Comparison of ENCODE assay signal across 13 mouse cellular contexts in the genomic region with DNA sequence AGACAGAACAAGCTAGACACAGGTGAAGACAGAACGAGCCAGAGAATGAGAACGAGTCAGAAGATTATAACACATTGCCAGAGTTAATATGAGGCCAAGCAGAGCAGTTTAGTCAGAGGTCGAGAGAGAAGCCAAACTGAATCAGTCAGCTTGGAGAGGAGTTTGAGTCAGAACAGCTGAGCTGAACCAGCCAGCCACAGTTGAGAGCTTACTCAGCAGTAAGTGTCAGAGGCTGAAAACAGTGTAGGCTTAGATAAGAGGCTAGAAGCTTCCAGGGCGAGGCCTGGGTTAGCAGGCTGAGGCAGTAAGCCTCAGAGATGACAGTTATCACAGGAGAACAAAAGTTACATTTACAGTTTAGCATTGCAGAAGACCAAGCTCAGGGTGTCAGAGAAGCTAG. TPM values are rescaled to one million over a fixed set of nuclear protein-coding genes. Genes with fewer than 3 reads are reported as not detected.
DNase-seq lines count a peak whose midpoint lies in the region; ATAC-seq and TF ChIP-seq lines count a peak whose summit lies in the region.
"Had no signal": no experiment of that assay in that cellular context is flagged by ENCODE, and none has a peak within 500 bp of the region (broad histone marks: within the 10 kb centered on the region; RNA-seq: fewer than 3 reads in every experiment).

No protein-coding gene starts in this region.

- peak; percentile 83 for TF ChIP-seq EP300 in liver, embryonic 14.5 days (IDR thresholded peaks at IDR 0.05; ENCODE audit: low read depth)

- no peak overlapping the region for H3K27ac ChIP-seq in midbrain, embryonic 11.5 days (ENCODE audit: low read depth, low read length)
- H3K27ac ChIP-seq in midbrain, embryonic 15.5 days = no peak overlapping the region
- peak overlapping the region; percentile 98 for H3K27ac ChIP-seq in liver, embryonic 14.5 days
- H3K27ac ChIP-seq: left cerebral cortex, adult 2 months had no signal

- H3K27me3 ChIP-seq in midbrain, embryonic 11.5 days (ENCODE audit: control insufficient read depth, insufficient read depth, low read length) = no peaks in the 10 kb centered on the region
- no peaks in the 10 kb centered on the region for H3K27me3 ChIP-seq in midbrain, embryonic 15.5 days (replicated peaks)
- H3K27me3 ChIP-seq in liver, embryonic 14.5 days (ENCODE audit: control insufficient read depth, insufficient read depth, low read length) = no peaks in the 10 kb centered on the region

- H3K36me3 ChIP-seq in midbrain, embryonic 11.5 days (ENCODE audit: control insufficient read depth, insufficient read depth, low read length) = no peaks in the 10 kb centered on the region
- H3K36me3 ChIP-seq in midbrain, embryonic 15.5 days (replicated peaks) = no peaks in the 10 kb centered on the region
- H3K36me3 ChIP-seq in liver, embryonic 14.5 days (replicated peaks; ENCODE audit: control insufficient read depth, insufficient read depth, low read depth) = no peaks in the 10 kb centered on the region

- ATAC-seq in midbrain, embryonic 11.5 days (ENCODE audit: low FRiP score) = no peak
- ATAC-seq in midbrain, embryonic 15.5 days (replicated peaks) = no peak
- ATAC-seq in liver, embryonic 14.5 days (ENCODE audit: insufficient read depth) = peak; percentile 97

- H3K4me1 ChIP-seq in midbrain, embryonic 11.5 days (ENCODE audit: control insufficient read depth, insufficient read depth, low read length) = peaks cover 4% of the 10 kb centered on the region; the same call in 1 of the 2 replicates
- no peaks in the 10 kb centered on the region for H3K4me1 ChIP-seq in midbrain, embryonic 15.5 days
- H3K4me1 ChIP-seq in liver, embryonic 14.5 days (replicated peaks; ENCODE audit: control insufficient read depth in 2 of 2, insufficient read depth in 2 of 2, low read length in 1 of 2) = peaks cover 35 to 45% of the 10 kb centered on the region in 2 experiments

- WGBS in midbrain, embryonic 11.5 days = 83% methylated on average over 4 of the region's 4 CpGs
- 87% methylated on average over 4 of the region's 4 CpGs for WGBS in midbrain, embryonic 15.5 days
- WGBS in liver, embryonic 14.5 days (ENCODE audit: insufficient replicate concordance) = 31% methylated on average over 4 of the region's 4 CpGs

- H3K9ac ChIP-seq in midbrain, embryonic 11.5 days (ENCODE audit: low read length) = no peak overlapping the region
- no peak overlapping the region for H3K9ac ChIP-seq in midbrain, embryonic 15.5 days
- peak overlapping the region; percentile 55 for H3K9ac ChIP-seq in liver, embryonic 14.5 days (replicated peaks)

- H3K4me3 ChIP-seq in midbrain, embryonic 11.5 days (ENCODE audit: low read depth, low read length) = no peak overlapping the region
- no peak overlapping the region for H3K4me3 ChIP-seq in midbrain, embryonic 15.5 days
- no peak overlapping the region; a peak in 1 of 4 replicates for H3K4me3 ChIP-seq in liver, embryonic 14.5 days (ENCODE audit: insufficient read depth in 1 of 2, low read depth in 2 of 2, low read length in 2 of 2)
- H3K4me3 ChIP-seq: left cerebral cortex, adult 2 months; myocyte had no signal

- peak; percentile 6 for DNase-seq in adrenal gland, adult 2 months
- DNase-seq in adrenal gland, postnatal 36 days = no peak
- DNase-seq in midbrain, embryonic 11.5 days (ENCODE audit: low spot score, missing footprints) = peak; percentile 75
- DNase-seq in liver, embryonic 14.5 days (ENCODE audit: low read depth in 3 of 3, low spot score in 3 of 3) = peak; percentile 77 to 83 (median 83)
- DNase-seq in yolk sac, embryonic 10.5 days (ENCODE audit: low spot score) = peak; percentile 27
- DNase-seq in thymus, postnatal 36 days = no peak
- no peak for DNase-seq in right cerebral cortex, postnatal 10 days (ENCODE audit: low spot score in 2 of 2)
- DNase-seq: kidney, adult 2 months; lung, adult 2 months; thymus, adult 2 months had no signal

- no peaks in the 10 kb centered on the region for H3K9me3 ChIP-seq in midbrain, embryonic 11.5 days (ENCODE audit: control insufficient read depth, low read length)
- no peaks in the 10 kb centered on the region for H3K9me3 ChIP-seq in midbrain, embryonic 15.5 days
- H3K9me3 ChIP-seq in liver, embryonic 14.5 days (ENCODE audit: control insufficient read depth, low read length) = no peaks in the 10 kb centered on the region

- TF ChIP-seq CTCF in liver, embryonic 14.5 days (IDR thresholded peaks at IDR 0.05; ENCODE audit: low read depth) = no peak

- H3K4me2 ChIP-seq in midbrain, embryonic 11.5 days = no peak overlapping the region
- H3K4me2 ChIP-seq in midbrain, embryonic 15.5 days = no peak overlapping the region
- peak overlapping the region; percentile 72 for H3K4me2 ChIP-seq in liver, embryonic 14.5 days (ENCODE audit: low read depth)

RNA-seq across cellular contexts. Expression of a gene that starts 33.9 kb away (rescaled TPM):
- total RNA-seq in adrenal gland, adult 2 months (2021) = 100 to 1,000 TPM; 728 to 830 TPM
- 12.6 and 17.1 TPM in 2 replicates for polyA plus RNA-seq in adrenal gland, adult 2 months (2012; rRNA removed)
- total RNA-seq in adrenal gland, postnatal 36 days (2021) = 100 to 1,000 TPM; 819 TPM
- 1,104 and 1,128 TPM in 2 replicates for polyA plus RNA-seq in midbrain, embryonic 11.5 days (2014; fragmentation: Nextera tagmentation; extraction: Ambion mirVana)
- polyA plus RNA-seq in midbrain, embryonic 15.5 days (2015; fragmentation: Nextera tagmentation; extraction: Ambion mirVana) = 475 and 483 TPM in 2 replicates
- polyA plus RNA-seq in liver, embryonic 14.5 days (2012; rRNA removed) = 548 and 1,025 TPM in 2 replicates
- 946 and 980 TPM in 2 replicates for polyA plus RNA-seq in liver, embryonic 14.5 days (2014; fragmentation: Nextera tagmentation; extraction: Ambion mirVana)

Comparison
In these comparisons a context has a peak if more than half of its experiments do, and no peak if none do; other contexts are left out.
1. DNase-seq: peak in adrenal gland, adult 2 months (single experiment), midbrain, embryonic 11.5 days (single experiment), liver, embryonic 14.5 days (3 of 3) and yolk sac, embryonic 10.5 days (single experiment); none in adrenal gland, postnatal 36 days (0 of 2), thymus, postnatal 36 days (0 of 2) and right cerebral cortex, postnatal 10 days (0 of 2).
2. RNA of a gene that starts 33.9 kb away (polyA plus RNA-seq): 1,104 to 1,128 TPM in midbrain, embryonic 11.5 days, 548 to 1,025 TPM in liver, embryonic 14.5 days and 475 to 483 TPM in midbrain, embryonic 15.5 days; 12.6 to 17.1 TPM in adrenal gland, adult 2 months; every median in the first group is over 10 times any median in the second.